18 mouse cellular contexts compared by ENCODE assay signal in genomic region chr9:107027586-107027985, GRCm38 (mm10).
A peak's percentile ranks its signal among the peaks of the same experiment; 100 is the strongest.
DNase-seq lines count a peak whose midpoint lies in the region; ATAC-seq and TF ChIP-seq lines count a peak whose summit lies in the region.
"Had no signal": no experiment of that assay in that cellular context is flagged by ENCODE, and none has a peak within 500 bp of the region (broad histone marks: within the 10 kb centered on the region; RNA-seq: fewer than 3 reads in every experiment).

No protein-coding gene starts in this region.

- no peak overlapping the region for H3K9ac ChIP-seq in midbrain, postnatal 0 days (replicated peaks; ENCODE audit: low read length, poor library complexity, severe bottlenecking)
- H3K9ac ChIP-seq in midbrain, embryonic 11.5 days (ENCODE audit: low read length), result no peak overlapping the region
- H3K9ac ChIP-seq in heart, embryonic 11.5 days (ENCODE audit: low read depth, low read length), result no peak overlapping the region
- H3K9ac ChIP-seq: forebrain, postnatal 0 days; neural tube, embryonic 15.5 days; stomach, embryonic 15.5 days had no signal

- no peak overlapping the region for H3K4me3 ChIP-seq in midbrain, postnatal 0 days (ENCODE audit: low read depth, low read length)
- H3K4me3 ChIP-seq in midbrain, embryonic 11.5 days (ENCODE audit: low read depth, low read length), result no peak overlapping the region
- no peak overlapping the region for H3K4me3 ChIP-seq in hindbrain, embryonic 10.5 days
- H3K4me3 ChIP-seq in heart, embryonic 11.5 days (ENCODE audit: low read depth, low read length), result no peak overlapping the region
- H3K4me3 ChIP-seq: myocyte; neural tube, embryonic 15.5 days; stomach, embryonic 15.5 days had no signal

- DNase-seq in cerebellum, adult 11 months, result peak; percentile 36
- DNase-seq in midbrain, postnatal 0 days (ENCODE audit: low spot score), result peak; percentile 10
- DNase-seq in midbrain, embryonic 11.5 days (ENCODE audit: low spot score, missing footprints), result no peak
- peak; percentile 52 to 54 for DNase-seq in cerebellum, adult 18-20 months
- peak; percentile 53 to 58 for DNase-seq in cerebellum, postnatal 36 days
- DNase-seq in hindbrain, embryonic 10.5 days (ENCODE audit: low spot score), result no peak
- DNase-seq: forebrain, postnatal 0 days; heart, adult 11 months; heart, postnatal 4 days; kidney, adult 2 months; layer of hippocampus, postnatal 36 days; lung, adult 18-20 months; thymus, postnatal 25 days had no signal

- peaks cover 3% of the 10 kb centered on the region; the same call in 1 of the 2 replicates for H3K36me3 ChIP-seq in midbrain, postnatal 0 days (ENCODE audit: insufficient read depth, low read length)
- no peaks in the 10 kb centered on the region for H3K36me3 ChIP-seq in midbrain, embryonic 11.5 days (ENCODE audit: control insufficient read depth, insufficient read depth, low read length)
- no peaks in the 10 kb centered on the region for H3K36me3 ChIP-seq in hindbrain, embryonic 10.5 days
- no peaks in the 10 kb centered on the region for H3K36me3 ChIP-seq in heart, embryonic 11.5 days (ENCODE audit: control insufficient read depth, insufficient read depth, low read length)
- H3K36me3 ChIP-seq: stomach, embryonic 15.5 days had no signal

- TF ChIP-seq CTCF in midbrain, postnatal 0 days (IDR thresholded peaks at IDR 0.05), result no peak

- no peaks in the 10 kb centered on the region for H3K27me3 ChIP-seq in midbrain, postnatal 0 days (ENCODE audit: insufficient read depth, low read length)
- no peaks in the 10 kb centered on the region for H3K27me3 ChIP-seq in midbrain, embryonic 11.5 days (ENCODE audit: control insufficient read depth, insufficient read depth, low read length)
- H3K27me3 ChIP-seq in hindbrain, embryonic 10.5 days (ENCODE audit: insufficient read depth, poor library complexity, severe bottlenecking), result no peaks in the 10 kb centered on the region
- H3K27me3 ChIP-seq in heart, embryonic 11.5 days (ENCODE audit: control insufficient read depth, insufficient read depth, low read length), result no peaks in the 10 kb centered on the region
- H3K27me3 ChIP-seq: neural tube, embryonic 15.5 days; stomach, embryonic 15.5 days had no signal

- 83% methylated on average over 2 of the region's 2 CpGs for whole genome bisulfite sequencing in midbrain, postnatal 0 days
- 78% methylated on average over 2 of the region's 2 CpGs for WGBS in midbrain, embryonic 11.5 days
- 76% methylated on average over 2 of the region's 2 CpGs for WGBS in hindbrain, embryonic 10.5 days
- WGBS in heart, embryonic 11.5 days (ENCODE audit: insufficient replicate concordance), result 67% methylated on average over 2 of the region's 2 CpGs

- no peak overlapping the region for H3K4me2 ChIP-seq in midbrain, postnatal 0 days (ENCODE audit: low read depth, low read length, poor library complexity, severe bottlenecking)
- H3K4me2 ChIP-seq in midbrain, embryonic 11.5 days, result no peak overlapping the region
- no peak overlapping the region for H3K4me2 ChIP-seq in heart, embryonic 11.5 days
- H3K4me2 ChIP-seq: neural tube, embryonic 15.5 days; stomach, embryonic 15.5 days had no signal

- H3K4me1 ChIP-seq in midbrain, postnatal 0 days (ENCODE audit: insufficient read depth, low read length), result no peaks in the 10 kb centered on the region
- H3K4me1 ChIP-seq in midbrain, embryonic 11.5 days (ENCODE audit: control insufficient read depth, insufficient read depth, low read length), result no peaks in the 10 kb centered on the region
- no peaks in the 10 kb centered on the region for H3K4me1 ChIP-seq in hindbrain, embryonic 10.5 days (replicated peaks)
- no peaks in the 10 kb centered on the region for H3K4me1 ChIP-seq in heart, embryonic 11.5 days (ENCODE audit: control insufficient read depth, insufficient read depth, low read length)
- H3K4me1 ChIP-seq: neural tube, embryonic 15.5 days; stomach, embryonic 15.5 days had no signal

- H3K9me3 ChIP-seq in midbrain, postnatal 0 days (ENCODE audit: low read length), result no peaks in the 10 kb centered on the region
- no peaks in the 10 kb centered on the region for H3K9me3 ChIP-seq in midbrain, embryonic 11.5 days (ENCODE audit: control insufficient read depth, low read length)
- no peaks in the 10 kb centered on the region for H3K9me3 ChIP-seq in hindbrain, embryonic 10.5 days
- no peaks in the 10 kb centered on the region for H3K9me3 ChIP-seq in heart, embryonic 11.5 days (replicated peaks; ENCODE audit: control insufficient read depth, low read length)
- H3K9me3 ChIP-seq: neural tube, embryonic 15.5 days; stomach, embryonic 15.5 days had no signal

- no peak for ATAC-seq in cerebellum, adult (ENCODE audit: insufficient number of reproducible peaks, low FRiP score, low TSS enrichment)
- no peak for ATAC-seq in midbrain, postnatal 0 days (ENCODE audit: low FRiP score)
- no peak for ATAC-seq in midbrain, embryonic 11.5 days (ENCODE audit: low FRiP score)
- no peak for ATAC-seq in heart, embryonic 11.5 days (replicated peaks; ENCODE audit: insufficient number of reproducible peaks, low FRiP score, low TSS enrichment)
- ATAC-seq: forebrain, postnatal 0 days had no signal

- H3K27ac ChIP-seq in midbrain, postnatal 0 days (ENCODE audit: low read depth, low read length), result no peak overlapping the region
- H3K27ac ChIP-seq in midbrain, embryonic 11.5 days (ENCODE audit: low read depth, low read length), result no peak overlapping the region
- H3K27ac ChIP-seq in hindbrain, embryonic 10.5 days, result no peak overlapping the region
- no peak overlapping the region for H3K27ac ChIP-seq in heart, embryonic 11.5 days (ENCODE audit: low read depth, low read length)
- H3K27ac ChIP-seq: neural tube, embryonic 15.5 days; stomach, embryonic 15.5 days had no signal

Comparison
In these comparisons a context has a peak if more than half of its experiments do, and no peak if none do; other contexts are left out.
1. DNase-seq: peak in cerebellum, adult 11 months (single experiment), midbrain, postnatal 0 days (single experiment), cerebellum, adult 18-20 months (2 of 2) and cerebellum, postnatal 36 days (2 of 2); none in midbrain, embryonic 11.5 days (single experiment) and hindbrain, embryonic 10.5 days (single experiment).